ENCODE assay signal across 18 mouse cellular contexts in genomic region chr5:131315016-131315415, GRCm38 (mm10). TPM values are rescaled to one million over a fixed set of nuclear protein-coding genes. Genes with fewer than 3 reads are reported as not detected.
DNase-seq lines count a peak whose midpoint lies in the region.
"Had no signal": no experiment of that assay in that cellular context is flagged by ENCODE, and none has a peak within 500 bp of the region (broad histone marks: within the 10 kb centered on the region; RNA-seq: fewer than 3 reads in every experiment).

No protein-coding gene starts in this region.

- DNase-seq in layer of hippocampus, adult 9-11 months: peak; percentile 28
- no peak for DNase-seq in layer of hippocampus, adult 9-10 months (ENCODE audit: low spot score)
- DNase-seq in right cerebral cortex, adult 2 months (ENCODE audit: low spot score in 2 of 2): peak; percentile 40 to 47
- DNase-seq in right cerebral cortex, postnatal 10 days (ENCODE audit: low spot score in 2 of 2): no peak
- peak; percentile 24 to 62 for DNase-seq in left cerebral cortex, postnatal 14 days (ENCODE audit: low spot score in 2 of 2)
- DNase-seq in lung, postnatal 4 days: no peak
- no peak for DNase-seq in yolk sac, embryonic 10.5 days (ENCODE audit: low spot score)
- DNase-seq: adrenal gland, postnatal 14 days; B cell, adult 2 months; cerebellum, adult 8-10 months; cerebellum, postnatal 36 days; embryo, embryonic 11 days; gastrocnemius, postnatal 14 days; heart, adult 18-20 months; heart, postnatal 14 days; kidney, postnatal 36 days; thymus, postnatal 14 days had no signal

- intact Hi-C loops in left cerebral cortex, postnatal 14 days (cut with DNase I): no loop called here

RNA-seq across cellular contexts. Expression of gene Galnt17, which starts 6.7 kb away (rescaled TPM):
- total RNA-seq in left cerebral cortex, postnatal 14 days (2021): 10 to 100 TPM; 34.2 to 37.6 TPM
- total RNA-seq: MEL had no signal

Comparison
In these comparisons a context has a peak if more than half of its experiments do, and no peak if none do; other contexts are left out.
1. DNase-seq: peak in layer of hippocampus, adult 9-11 months (single experiment), right cerebral cortex, adult 2 months (2 of 2) and left cerebral cortex, postnatal 14 days (2 of 2); none in layer of hippocampus, adult 9-10 months (single experiment), right cerebral cortex, postnatal 10 days (0 of 2), lung, postnatal 4 days (0 of 2) and yolk sac, embryonic 10.5 days (single experiment).